Mouse (Mus musculus): ENCODE measurements around the gene Pdia5.

Gene Pdia5

DNA sequence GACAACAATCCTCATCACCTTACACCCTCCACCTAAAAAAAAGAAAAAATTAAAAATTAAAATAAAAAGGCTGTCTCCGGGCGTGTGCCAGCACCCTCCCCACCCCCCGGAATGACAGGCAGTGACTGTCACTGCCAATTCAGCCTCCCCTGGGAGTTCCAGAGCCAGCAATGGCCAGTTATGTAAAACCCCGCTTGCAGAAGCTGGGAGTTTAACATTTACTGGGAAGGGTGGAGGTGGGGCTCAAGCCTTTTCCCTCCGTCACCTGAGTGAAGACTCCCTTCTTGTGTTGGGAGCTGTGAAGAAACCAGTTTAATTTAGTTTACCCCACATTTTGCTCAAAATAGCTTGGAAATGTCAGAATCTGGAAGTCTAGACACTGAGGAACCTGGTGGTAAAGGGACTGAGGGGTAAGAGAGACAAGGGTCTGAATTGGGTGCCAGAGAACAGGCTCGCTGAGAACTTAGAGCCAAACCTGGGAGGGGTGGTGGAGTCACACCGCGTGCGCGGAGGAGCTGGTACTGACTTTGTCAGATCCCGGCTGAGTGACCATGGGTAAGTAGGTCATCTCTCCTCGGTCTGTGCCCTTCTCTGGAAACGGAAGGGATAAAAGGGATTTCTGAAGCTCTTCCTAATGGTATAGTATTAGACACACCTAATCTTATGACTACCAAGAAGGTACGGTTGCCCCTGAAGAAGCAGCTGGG, 18.0 kb downstream of the Pdia5 start:
- Histone ChIP-seq H3K27me3 (ENCODE audit: insufficient read depth, low read length) (no peaks in the 10 kb centered on the region), H3K9me3 (ENCODE audit: low read length) (no peaks in the 10 kb centered on the region), H3K4me1 (replicated peaks; ENCODE audit: low read depth, low read length) (peaks cover 5% of the 10 kb centered on the region), H3K36me3 (ENCODE audit: insufficient read depth, low read length) (peaks cover 10% of the 10 kb centered on the region; the same call in 1 of the 2 replicates), H3K4me3 (replicated peaks; ENCODE audit: low read length) (no peak overlapping the region)
- TF ChIP-seq NANOG (IDR thresholded peaks at IDR 0.05; ENCODE audit: borderline replicate concordance, low read length) (no peak), CTCF (conservative IDR thresholded peaks at IDR 0.05; ENCODE audit: low read length) (no peak), POU5F1 (IDR thresholded peaks at IDR 0.05; ENCODE audit: borderline replicate concordance, low read length) (no peak)

DNA sequence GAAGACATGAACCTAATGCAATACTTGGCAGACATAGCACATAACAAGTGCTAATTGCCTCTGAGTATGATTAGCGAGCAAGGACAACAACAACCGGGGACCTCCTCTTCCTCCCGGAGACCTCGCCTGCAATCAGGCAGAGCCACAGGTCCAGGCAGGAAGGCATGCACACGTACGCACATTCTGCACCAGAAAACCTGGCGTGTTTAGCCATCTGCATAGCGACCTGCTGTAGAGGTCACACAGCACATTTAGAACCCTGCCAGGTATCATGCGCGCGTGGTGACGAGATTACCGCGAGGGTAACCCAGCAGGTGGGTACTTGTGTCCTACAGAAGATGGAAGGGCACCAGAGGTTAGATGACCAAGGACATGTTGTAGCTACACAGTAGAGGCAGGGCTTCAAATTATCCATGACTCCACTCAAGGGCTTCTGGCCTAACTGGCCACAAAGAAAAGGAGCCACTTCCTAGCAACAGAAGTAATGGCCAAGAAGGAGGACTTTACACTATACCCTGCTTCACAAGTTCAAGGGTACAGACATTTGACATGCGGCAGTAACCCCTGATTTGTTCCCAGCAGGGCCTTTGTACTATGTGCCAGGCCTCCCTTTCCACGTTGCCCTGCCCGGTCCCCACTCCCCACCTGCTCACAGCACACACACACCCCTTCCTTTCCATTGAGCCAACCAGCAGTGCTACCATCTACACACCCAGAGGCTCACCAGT, 18.7 kb downstream of the Pdia5 start:
- no peak overlapping the region for H3K4me3 ChIP-seq (replicated peaks; ENCODE audit: low read length)
- H3K27me3 ChIP-seq (ENCODE audit: insufficient read depth, low read length) = no peaks in the 10 kb centered on the region
- no peaks in the 10 kb centered on the region for H3K9me3 ChIP-seq (ENCODE audit: low read length)
- peaks cover 5% of the 10 kb centered on the region for H3K4me1 ChIP-seq (replicated peaks; ENCODE audit: low read depth, low read length)
- TF ChIP-seq POU5F1 (IDR thresholded peaks at IDR 0.05; ENCODE audit: borderline replicate concordance, low read length) (no peak), NANOG (IDR thresholded peaks at IDR 0.05; ENCODE audit: borderline replicate concordance, low read length) (no peak), CTCF (conservative IDR thresholded peaks at IDR 0.05; ENCODE audit: low read length) (no peak)
- peaks cover 10% of the 10 kb centered on the region; the same call in 1 of the 2 replicates for H3K36me3 ChIP-seq (ENCODE audit: insufficient read depth, low read length)

DNA sequence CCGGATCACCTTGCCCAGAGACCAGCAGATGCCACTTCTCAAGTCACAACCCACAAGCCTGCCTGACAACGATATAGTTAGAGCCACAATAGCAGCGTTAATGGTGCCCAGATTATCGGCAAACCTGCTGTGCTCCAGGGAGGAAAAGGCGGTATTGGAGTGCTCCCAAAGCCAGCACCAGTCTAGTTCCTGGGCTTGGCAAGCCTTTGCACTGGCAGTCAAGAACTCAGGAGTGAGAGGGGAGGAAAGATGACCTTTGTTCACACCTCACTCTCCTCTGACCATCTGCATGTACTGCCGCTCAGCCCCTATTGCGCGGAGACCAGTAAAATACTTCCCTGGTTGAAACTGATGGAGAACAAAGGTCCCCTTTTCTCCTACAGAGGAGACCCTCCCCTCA, 19.7 kb downstream of the Pdia5 start:
- Histone ChIP-seq H3K9me3 (ENCODE audit: low read length) (no peaks in the 10 kb centered on the region), H3K27me3 (ENCODE audit: insufficient read depth, low read length) (no peaks in the 10 kb centered on the region), H3K4me1 (replicated peaks; ENCODE audit: low read depth, low read length) (peaks cover 5% of the 10 kb centered on the region), H3K4me3 (replicated peaks; ENCODE audit: low read length) (no peak overlapping the region), H3K36me3 (ENCODE audit: insufficient read depth, low read length) (peaks cover 14% of the 10 kb centered on the region)
- no peak for TF ChIP-seq CTCF (conservative IDR thresholded peaks at IDR 0.05; ENCODE audit: low read length)
- TF ChIP-seq NANOG (IDR thresholded peaks at IDR 0.05; ENCODE audit: borderline replicate concordance, low read length) = no peak
- no peak for TF ChIP-seq POU5F1 (IDR thresholded peaks at IDR 0.05; ENCODE audit: borderline replicate concordance, low read length)

DNA sequence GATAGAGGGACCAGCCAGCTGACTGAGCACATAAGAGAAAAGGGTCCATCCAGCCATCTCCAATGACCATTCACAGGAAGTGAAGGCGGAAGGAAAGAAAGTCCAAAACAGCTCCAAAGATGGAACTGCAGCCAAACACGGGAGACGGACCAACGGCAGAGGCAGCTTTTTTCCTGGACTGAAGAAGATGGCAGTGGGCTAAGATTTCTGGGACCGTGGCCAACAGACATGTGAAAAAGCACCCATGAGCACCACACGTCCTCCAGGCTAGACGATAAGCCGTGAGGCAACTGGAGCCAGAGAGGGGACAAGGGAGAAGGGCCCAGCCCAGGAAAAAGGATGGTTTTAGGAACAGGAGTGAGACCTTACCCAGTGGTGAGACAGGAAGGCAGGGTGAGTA, 20.6 kb downstream of the Pdia5 start:
- Histone ChIP-seq H3K27me3 (ENCODE audit: insufficient read depth, low read length) (no peaks in the 10 kb centered on the region), H3K4me3 (replicated peaks; ENCODE audit: low read length) (no peak overlapping the region), H3K4me1 (replicated peaks; ENCODE audit: low read depth, low read length) (peaks cover 6% of the 10 kb centered on the region), H3K9me3 (ENCODE audit: low read length) (no peaks in the 10 kb centered on the region), H3K36me3 (ENCODE audit: insufficient read depth, low read length) (peaks cover 17% of the 10 kb centered on the region)
- TF ChIP-seq NANOG (IDR thresholded peaks at IDR 0.05; ENCODE audit: borderline replicate concordance, low read length) (no peak), CTCF (conservative IDR thresholded peaks at IDR 0.05; ENCODE audit: low read length) (no peak), POU5F1 (IDR thresholded peaks at IDR 0.05; ENCODE audit: borderline replicate concordance, low read length) (no peak)

DNA sequence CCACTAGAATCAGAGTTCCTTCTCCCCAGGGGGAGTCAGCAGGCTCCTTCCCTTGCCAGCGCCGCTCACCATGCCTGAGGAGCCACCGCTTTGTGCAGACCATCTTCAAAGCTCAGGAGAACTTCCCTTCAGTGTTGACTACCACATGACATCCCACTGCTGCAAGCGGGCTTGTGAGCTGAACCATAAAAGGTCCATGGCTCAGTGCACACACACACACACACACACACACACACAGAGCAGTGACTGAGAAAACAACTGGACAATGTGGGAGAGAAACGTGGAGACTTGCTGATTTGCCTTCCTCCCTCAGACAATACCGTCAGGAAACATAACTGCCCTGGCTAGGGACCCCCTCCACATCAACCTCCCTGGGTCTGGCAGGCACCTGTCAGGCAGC, 21.7 kb downstream of the Pdia5 start:
- Histone ChIP-seq H3K9me3 (ENCODE audit: low read length) (no peaks in the 10 kb centered on the region), H3K27me3 (ENCODE audit: insufficient read depth, low read length) (no peaks in the 10 kb centered on the region), H3K4me1 (replicated peaks; ENCODE audit: low read depth, low read length) (peaks cover 7% of the 10 kb centered on the region), H3K4me3 (replicated peaks; ENCODE audit: low read length) (no peak overlapping the region), H3K36me3 (ENCODE audit: insufficient read depth, low read length) (peaks cover 23% of the 10 kb centered on the region)
- TF ChIP-seq NANOG (IDR thresholded peaks at IDR 0.05; ENCODE audit: borderline replicate concordance, low read length) (no peak), CTCF (conservative IDR thresholded peaks at IDR 0.05; ENCODE audit: low read length) (no peak), POU5F1 (IDR thresholded peaks at IDR 0.05; ENCODE audit: borderline replicate concordance, low read length) (no peak)

DNA sequence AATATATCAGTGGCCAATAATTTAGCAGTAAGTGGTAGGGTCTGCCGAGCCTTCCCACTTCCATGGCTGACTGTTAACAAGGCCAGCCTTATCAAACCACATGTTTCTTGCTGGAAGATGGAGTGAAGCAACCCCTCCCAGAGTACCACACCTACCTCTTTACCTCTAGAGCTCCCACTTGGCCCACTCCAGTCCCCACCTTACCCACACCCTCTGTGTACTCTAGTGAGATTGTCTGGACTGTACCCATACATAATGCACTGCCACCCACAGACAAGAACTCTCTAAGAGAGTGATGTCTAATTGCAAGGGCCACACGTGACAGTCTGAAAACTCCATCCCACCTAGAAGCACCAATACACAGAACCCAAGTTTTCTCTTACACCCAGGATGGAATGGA, 23.6 kb downstream of the Pdia5 start:
- Histone ChIP-seq H3K4me3 (replicated peaks; ENCODE audit: low read length) (no peak overlapping the region), H3K36me3 (ENCODE audit: insufficient read depth, low read length) (peaks cover 39% of the 10 kb centered on the region), H3K9me3 (ENCODE audit: low read length) (no peaks in the 10 kb centered on the region), H3K4me1 (replicated peaks; ENCODE audit: low read depth, low read length) (peaks cover 7% of the 10 kb centered on the region), H3K27me3 (ENCODE audit: insufficient read depth, low read length) (no peaks in the 10 kb centered on the region)
- TF ChIP-seq POU5F1 (IDR thresholded peaks at IDR 0.05; ENCODE audit: borderline replicate concordance, low read length) (no peak), NANOG (IDR thresholded peaks at IDR 0.05; ENCODE audit: borderline replicate concordance, low read length) (no peak), CTCF (conservative IDR thresholded peaks at IDR 0.05; ENCODE audit: low read length) (no peak)

DNA sequence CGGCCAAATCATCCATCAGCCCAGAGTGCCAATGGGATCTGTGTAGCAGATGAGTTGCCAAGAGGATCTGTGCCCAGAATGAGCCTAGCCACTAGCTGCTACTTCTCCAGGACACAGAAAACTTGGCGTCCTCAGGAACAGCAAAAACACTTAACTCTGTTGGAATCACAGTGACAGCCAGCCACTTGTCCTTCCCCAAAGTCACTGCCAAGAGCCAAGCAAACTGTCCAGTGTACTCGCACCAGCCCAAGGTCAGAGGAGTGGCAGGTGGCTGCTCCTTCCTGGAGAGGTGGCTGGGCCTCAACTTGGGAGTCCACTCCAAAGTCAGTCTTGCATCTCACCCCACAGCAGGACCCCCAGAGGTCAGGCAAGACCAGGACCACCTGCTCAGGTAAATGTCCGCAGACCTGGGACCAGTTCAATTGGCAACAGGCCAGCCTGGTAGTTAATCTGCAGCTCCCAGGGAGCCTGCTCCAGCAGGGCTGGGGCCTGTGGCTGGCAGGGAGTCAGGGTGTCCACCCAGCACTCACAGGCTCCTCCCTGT, 24.8 kb downstream of the Pdia5 start:
- no peak overlapping the region for H3K4me3 ChIP-seq (replicated peaks; ENCODE audit: low read length)
- TF ChIP-seq NANOG (IDR thresholded peaks at IDR 0.05; ENCODE audit: borderline replicate concordance, low read length) = no peak
- no peak for TF ChIP-seq POU5F1 (IDR thresholded peaks at IDR 0.05; ENCODE audit: borderline replicate concordance, low read length)
- no peak for TF ChIP-seq CTCF (conservative IDR thresholded peaks at IDR 0.05; ENCODE audit: low read length)
- no peaks in the 10 kb centered on the region for H3K9me3 ChIP-seq (ENCODE audit: low read length)
- H3K36me3 ChIP-seq (ENCODE audit: insufficient read depth, low read length) = peaks cover 46% of the 10 kb centered on the region
- no peaks in the 10 kb centered on the region for H3K27me3 ChIP-seq (ENCODE audit: insufficient read depth, low read length)
- peaks cover 7% of the 10 kb centered on the region for H3K4me1 ChIP-seq (replicated peaks; ENCODE audit: low read depth, low read length)

DNA sequence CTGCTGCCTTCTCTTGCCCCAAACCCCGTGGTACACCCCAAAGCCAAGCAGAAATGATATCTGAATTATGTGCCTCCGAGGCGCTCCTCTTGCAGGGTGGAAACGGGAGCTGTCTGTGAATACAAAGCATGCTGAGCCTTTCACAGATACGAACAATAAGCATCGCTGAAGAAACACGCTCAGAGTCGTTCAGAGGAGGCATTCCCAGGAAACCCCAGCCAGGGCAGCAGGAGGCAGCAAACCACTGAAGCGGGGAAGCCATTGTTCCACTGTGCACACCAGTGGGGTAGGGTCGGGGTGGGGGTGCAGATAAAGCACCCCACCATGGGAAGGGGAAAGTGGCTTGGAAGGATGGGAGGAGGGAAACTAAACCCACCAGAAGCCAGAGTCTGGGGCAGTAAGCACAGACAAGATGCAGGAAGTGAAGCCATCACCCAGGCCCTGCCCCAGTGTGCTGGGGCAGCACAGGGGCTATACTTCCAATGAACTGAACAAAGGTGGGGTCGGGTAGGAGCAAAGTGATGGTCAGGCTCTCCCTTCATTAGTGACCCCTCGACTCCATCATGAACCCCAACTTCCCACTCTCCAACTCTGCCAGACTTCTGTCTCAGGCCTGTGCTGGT, 25.9 kb downstream of the Pdia5 start:
- TF ChIP-seq NANOG (IDR thresholded peaks at IDR 0.05; ENCODE audit: borderline replicate concordance, low read length) (no peak), CTCF (conservative IDR thresholded peaks at IDR 0.05; ENCODE audit: low read length) (no peak), POU5F1 (IDR thresholded peaks at IDR 0.05; ENCODE audit: borderline replicate concordance, low read length) (no peak)
- Histone ChIP-seq H3K27me3 (ENCODE audit: insufficient read depth, low read length) (no peaks in the 10 kb centered on the region), H3K4me3 (replicated peaks; ENCODE audit: low read length) (no peak overlapping the region)

More for the DNA sequence above, 25.9 kb downstream of the Pdia5 start:
- Histone ChIP-seq H3K4me1 (replicated peaks; ENCODE audit: low read depth, low read length) (peaks cover 7% of the 10 kb centered on the region), H3K9me3 (ENCODE audit: low read length) (no peaks in the 10 kb centered on the region), H3K36me3 (ENCODE audit: insufficient read depth, low read length) (peaks cover 49% of the 10 kb centered on the region)

Data from E14TG2a.4 (cell line).